8 mouse cellular contexts compared by ENCODE assay signal in genomic region chr7:131542872-131543622, GRCm38 (mm10). TPM values are rescaled to one million over a fixed set of nuclear protein-coding genes. Genes with fewer than 3 reads are reported as not detected.
DNase-seq lines count a peak whose midpoint lies in the region; ATAC-seq lines count a peak whose summit lies in the region.

No protein-coding gene starts in this region.

- peak overlapping the region; percentile 34 for H3K4me3 ChIP-seq in embryonic facial prominence, embryonic 12.5 days
- H3K4me3 ChIP-seq in neural tube, embryonic 11.5 days (ENCODE audit: low read depth, low read length) = peak overlapping the region; percentile 39

- peaks cover 90% of the 10 kb centered on the region for H3K27me3 ChIP-seq in embryonic facial prominence, embryonic 12.5 days
- H3K27me3 ChIP-seq in neural tube, embryonic 11.5 days (ENCODE audit: control insufficient read depth, insufficient read depth, low read length) = peaks cover 82% of the 10 kb centered on the region

- peak; percentile 13 for DNase-seq in kidney, adult 18-20 months
- no peak for DNase-seq in kidney, postnatal 36 days
- DNase-seq in neural tube, embryonic 11.5 days (ENCODE audit: low spot score) = peak; percentile 60
- no peak for DNase-seq in right cerebral cortex, postnatal 10 days (ENCODE audit: low spot score in 2 of 2)
- no peak for DNase-seq in ovary, adult 18-20 months (ENCODE audit: low spot score)

- H3K36me3 ChIP-seq in embryonic facial prominence, embryonic 12.5 days = no peaks in the 10 kb centered on the region
- no peaks in the 10 kb centered on the region for H3K36me3 ChIP-seq in neural tube, embryonic 11.5 days (ENCODE audit: control insufficient read depth, insufficient read depth, low read length)

- no peak overlapping the region for H3K9ac ChIP-seq in embryonic facial prominence, embryonic 12.5 days
- peak overlapping the region; percentile 35 for H3K9ac ChIP-seq in neural tube, embryonic 11.5 days (ENCODE audit: low read length)

- no peaks in the 10 kb centered on the region for H3K9me3 ChIP-seq in embryonic facial prominence, embryonic 12.5 days
- H3K9me3 ChIP-seq in neural tube, embryonic 11.5 days (ENCODE audit: control insufficient read depth, low read length) = no peaks in the 10 kb centered on the region

- ATAC-seq in embryonic facial prominence, embryonic 12.5 days (ENCODE audit: insufficient number of reproducible peaks, insufficient read depth, low FRiP score, low TSS enrichment) = no peak
- ATAC-seq in inflammation-experienced regulatory T-cells, adult 6 months = peak; percentile 27
- peak; percentile 28; the same call in 1 of the 2 replicates for ATAC-seq in neural tube, embryonic 11.5 days (ENCODE audit: insufficient read depth, low FRiP score, low TSS enrichment)
- no peak for ATAC-seq in cerebellum, adult (ENCODE audit: insufficient number of reproducible peaks, low FRiP score, low TSS enrichment)

- H3K4me1 ChIP-seq in embryonic facial prominence, embryonic 12.5 days = peaks cover 21% of the 10 kb centered on the region
- peaks cover 20% of the 10 kb centered on the region for H3K4me1 ChIP-seq in neural tube, embryonic 11.5 days (ENCODE audit: control insufficient read depth, insufficient read depth, low read length)

- H3K4me2 ChIP-seq in embryonic facial prominence, embryonic 12.5 days (replicated peaks) = peak overlapping the region; percentile 62
- H3K4me2 ChIP-seq in neural tube, embryonic 11.5 days (ENCODE audit: low read depth) = peak overlapping the region; percentile 72

- 1% methylated on average over 64 of the region's 71 CpGs for WGBS in embryonic facial prominence, embryonic 12.5 days
- under 1% methylated on average over 68 of the region's 71 CpGs for WGBS in neural tube, embryonic 11.5 days

- H3K27ac ChIP-seq in embryonic facial prominence, embryonic 12.5 days = no peak overlapping the region
- peak overlapping the region; percentile 27; the same call in 1 of the 2 replicates for H3K27ac ChIP-seq in neural tube, embryonic 11.5 days (ENCODE audit: low read depth, low read length)

RNA-seq across cellular contexts. Expression of gene Hmx3, which starts 0.4 kb away (rescaled TPM):
- 0.22 and 0.31 TPM in 2 replicates for polyA plus RNA-seq in embryonic facial prominence, embryonic 12.5 days (2016; fragmentation: Nextera tagmentation; extraction: Ambion mirVana)
- polyA plus RNA-seq in inflammation-experienced regulatory T-cells, adult 6 months (2017; shearing (Covaris generic)) = not detected
- 0.92 and 1.4 TPM in 2 replicates for polyA plus RNA-seq in neural tube, embryonic 11.5 days (2014; fragmentation: Nextera tagmentation; extraction: Ambion mirVana)

RNA-seq across cellular contexts. Expression of gene Hmx2, which starts 5.5 kb away (rescaled TPM):
- 0.38 and 0.41 TPM in 2 replicates for polyA plus RNA-seq in embryonic facial prominence, embryonic 12.5 days (2016; fragmentation: Nextera tagmentation; extraction: Ambion mirVana)
- not detected for polyA plus RNA-seq in inflammation-experienced regulatory T-cells, adult 6 months (2017; shearing (Covaris generic))
- 1.7 and 2.9 TPM in 2 replicates for polyA plus RNA-seq in neural tube, embryonic 11.5 days (2014; fragmentation: Nextera tagmentation; extraction: Ambion mirVana)

RNA-seq across cellular contexts. Expression of gene Bub3, which starts 17.0 kb away (rescaled TPM):
- polyA plus RNA-seq in embryonic facial prominence, embryonic 12.5 days (2016; fragmentation: Nextera tagmentation; extraction: Ambion mirVana) = 239 and 243 TPM in 2 replicates
- polyA plus RNA-seq in inflammation-experienced regulatory T-cells, adult 6 months (2017; shearing (Covaris generic)) = 100 to 1,000 TPM; 179 to 242 (median 181) TPM
- polyA plus RNA-seq in neural tube, embryonic 11.5 days (2014; fragmentation: Nextera tagmentation; extraction: Ambion mirVana) = 257 TPM in 2 replicates

Comparison
In these comparisons a context has a peak if more than half of its experiments do, and no peak if none do; other contexts are left out.
1. DNase-seq: peak in kidney, adult 18-20 months (single experiment) and neural tube, embryonic 11.5 days (single experiment); none in kidney, postnatal 36 days (0 of 2), right cerebral cortex, postnatal 10 days (0 of 2) and ovary, adult 18-20 months (single experiment).
2. ATAC-seq: peak in inflammation-experienced regulatory T-cells, adult 6 months (single experiment) and neural tube, embryonic 11.5 days (single experiment); none in embryonic facial prominence, embryonic 12.5 days (single experiment) and cerebellum, adult (single experiment).